Mouse (Mus musculus) small intestine, adult 2 months (tissue): ENCODE results near the gene Rbbp8nl. TPM values are rescaled to one million over a fixed set of nuclear protein-coding genes. Genes with fewer than 3 reads are reported as not detected.

ENCODE experiments used
- H3K27ac ChIP-seq: fragments of 200-500 bp; 2 replicates; pipeline ENCODE4 v1.5.1; 2012; ENCODE audit warnings: low read depth, low read length, control low read depth, inconsistent platforms; ENCODE audit not compliant: insufficient read depth
- H3K27me3 ChIP-seq: fragments of 200-500 bp; 2 replicates; pipeline ENCODE4 v1.6.1; 2012; ENCODE audit warnings: mild to moderate bottlenecking, moderate library complexity, low read length, inconsistent platforms; ENCODE audit not compliant: control insufficient read depth, insufficient read depth
- H3K36me3 ChIP-seq: fragments of 200-500 bp; 2 replicates; pipeline ENCODE4 v1.6.1; 2012; ENCODE audit warnings: mild to moderate bottlenecking, low read length, control low read depth, inconsistent platforms; ENCODE audit not compliant: control insufficient read depth, insufficient read depth
- H3K4me1 ChIP-seq: fragments of 200-500 bp; 2 replicates; pipeline ENCODE4 v1.6.1; 2012; ENCODE audit warnings: low read length, inconsistent platforms, mixed read lengths; ENCODE audit not compliant: control insufficient read depth, insufficient read depth, insufficient read length
- H3K4me3 ChIP-seq: fragments of 200-500 bp; 2 replicates; pipeline ENCODE4 v1.5.1; 2012; ENCODE audit warnings: low read depth, mild to moderate bottlenecking, control low read depth, inconsistent platforms, low read length, moderate library complexity
- CTCF ChIP-seq: fragments of 200-500 bp; IDR thresholded peaks from 2 replicates; pipeline ENCODE4 v1.5.1; 2012; ENCODE audit warnings: low read depth, mild to moderate bottlenecking, control low read depth, inconsistent platforms, low read length, moderate library complexity, mixed read lengths; ENCODE audit not compliant: insufficient replicate concordance, insufficient read length; ENCODE audit errors: extremely low read depth
- POLR2A ChIP-seq: fragments of 200-500 bp; IDR thresholded peaks from 2 replicates; pipeline ENCODE4 v1.6.1; 2012; ENCODE audit warnings: low read depth, mild to moderate bottlenecking, control low read depth, inconsistent platforms, low read length, moderate library complexity
- WGBS: fragments of 180-500 bp; shearing (Covaris S2); methylation state at CpG from one replicate; pipeline ENCODE4 v1.1.7; 2018; 5-methylcytosine and 5-hydroxymethylcytosine counted together
- polyA plus RNA-seq: library from polyadenylated mRNA; depleted of rRNA; stranded (reverse); fragments of >200 nt; gene quantifications from 2 replicates; pipeline ENCODE4 v1.2.3, GENCODE M21; 2012; rRNA removed

Rbbp8nl gene
- polyA plus RNA-seq, 1 experiment: 1.2 TPM

DNA sequence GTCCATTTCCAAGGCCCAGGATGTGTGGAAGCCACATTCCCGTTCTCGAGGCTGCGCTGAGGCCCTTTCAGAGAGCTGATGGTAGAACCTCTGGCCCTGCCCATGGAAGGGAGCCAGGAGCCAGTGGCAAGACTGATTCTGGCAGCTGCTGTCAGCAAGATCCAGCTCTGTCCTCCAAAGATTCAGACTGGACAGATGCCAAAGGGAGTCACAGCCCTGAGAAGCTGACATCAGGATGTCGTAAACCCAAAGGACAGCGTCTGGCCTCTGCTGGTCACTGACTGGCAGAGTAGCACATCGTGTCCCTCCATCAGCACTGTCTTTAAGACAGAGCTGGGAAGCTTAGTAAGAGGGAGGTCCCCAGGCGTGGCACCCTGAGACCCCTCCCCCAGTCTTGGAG is 61.1 kb downstream of the Rbbp8nl start:
- peaks cover 21% of the 10 kb centered on the region for H3K4me1 ChIP-seq
- 34% methylated on average over 7 of the region's 7 CpGs for WGBS
- no peaks in the 10 kb centered on the region for H3K36me3 ChIP-seq
- peaks cover 11% of the 10 kb centered on the region for H3K27me3 ChIP-seq
- TF ChIP-seq CTCF: peak; percentile 12; the same call in 1 of the 2 replicates
- TF ChIP-seq POLR2A: no peak; the same call in 1 of the 2 replicates
- H3K4me3 ChIP-seq: no peak overlapping the region
- H3K27ac ChIP-seq: peak overlapping the region; percentile 43

DNA sequence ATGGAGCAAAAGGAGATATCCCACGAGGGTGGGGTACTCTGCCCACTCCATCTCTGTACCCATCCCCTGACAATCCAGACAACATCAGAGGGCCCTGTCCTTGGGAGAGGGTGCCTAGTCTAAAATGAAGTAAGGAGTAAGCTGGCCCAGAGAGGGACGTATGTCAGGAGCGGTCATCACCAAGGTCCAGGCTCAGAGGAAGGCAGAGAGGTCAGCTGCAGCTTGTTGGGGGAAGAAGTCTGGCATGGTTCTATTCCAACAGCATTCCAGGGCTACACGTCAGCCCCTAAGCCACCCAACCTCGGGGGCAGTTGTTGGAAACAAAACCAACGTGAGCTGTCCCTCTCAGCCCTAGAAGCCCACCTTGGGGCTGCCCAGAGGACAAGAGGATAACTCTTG is 61.6 kb downstream of the Rbbp8nl start:
- H3K4me3 ChIP-seq: no peak overlapping the region
- WGBS: 58% methylated on average over 6 of the region's 6 CpGs
- peaks cover 21% of the 10 kb centered on the region for H3K4me1 ChIP-seq
- peak overlapping the region; percentile 43 for H3K27ac ChIP-seq
- peaks cover 11% of the 10 kb centered on the region for H3K27me3 ChIP-seq
- H3K36me3 ChIP-seq: no peaks in the 10 kb centered on the region
- TF ChIP-seq CTCF (no peak), POLR2A (no peak)

Other genes starting within 250 kb of the Rbbp8nl start
- gene Psma7, start 247.4 kb downstream of the Rbbp8nl start, polyA plus RNA-seq: 102 and 152 TPM in 2 replicates
- gene Ss18l1, start 247.4 kb downstream of the Rbbp8nl start, polyA plus RNA-seq: 4.0 and 7.7 TPM in 2 replicates
- 6.3 and 10.2 TPM in 2 replicates for gene Mtg2, start 219.3 kb downstream of the Rbbp8nl start, polyA plus RNA-seq
- 0.06 and 0.08 TPM in 2 replicates for gene Hrh3, start 185.4 kb downstream of the Rbbp8nl start, polyA plus RNA-seq
- 14.1 and 18.1 TPM in 2 replicates for gene Osbpl2, start 170.6 kb downstream of the Rbbp8nl start, polyA plus RNA-seq
- 103 and 148 TPM in 2 replicates for gene Adrm1, start 118.4 kb downstream of the Rbbp8nl start, polyA plus RNA-seq
- 36.0 and 41.7 TPM in 2 replicates for gene Lama5, start 64.0 kb downstream of the Rbbp8nl start, polyA plus RNA-seq
- 2,052 and 2,413 TPM in 2 replicates for gene Rps21, start 32.5 kb downstream of the Rbbp8nl start, polyA plus RNA-seq
- gene Cables2, start 16.4 kb downstream of the Rbbp8nl start, polyA plus RNA-seq: 15.3 and 32.0 TPM in 2 replicates
- 36.0 and 121 TPM in 2 replicates for gene Gata5, start 44.8 kb upstream of the Rbbp8nl start, polyA plus RNA-seq
- 11.2 and 13.9 TPM in 2 replicates for gene Slco4a1, start 166.4 kb upstream of the Rbbp8nl start, polyA plus RNA-seq
- 0.38 and 0.70 TPM in 2 replicates for gene Ntsr1, start 210.1 kb upstream of the Rbbp8nl start, polyA plus RNA-seq